12 mouse cellular contexts compared by ENCODE assay signal in the genomic region with DNA sequence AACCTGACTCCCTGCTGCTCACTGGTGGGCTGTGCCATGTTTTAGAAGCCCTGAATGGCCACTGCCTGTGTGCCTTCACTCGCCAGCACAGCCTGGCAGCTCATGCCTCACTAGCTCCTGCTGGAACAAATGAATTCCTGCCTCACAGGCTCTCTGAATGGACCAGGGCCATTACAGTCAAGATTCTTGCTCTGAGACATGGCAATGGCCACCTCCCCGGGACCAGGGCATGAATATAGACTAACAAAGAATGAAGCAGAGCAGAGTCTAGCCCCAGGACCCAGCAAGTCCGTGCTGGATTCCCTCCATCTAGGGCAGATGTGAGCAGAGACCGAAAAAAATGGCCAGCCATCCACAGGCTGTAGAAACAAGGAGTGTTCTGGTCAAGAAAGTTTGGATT. TPM values are rescaled to one million over a fixed set of nuclear protein-coding genes. Genes with fewer than 3 reads are reported as not detected.
A peak's percentile ranks its signal among the peaks of the same experiment; 100 is the strongest.
DNase-seq lines count a peak whose midpoint lies in the region; ATAC-seq and TF ChIP-seq lines count a peak whose summit lies in the region.
"Had no signal": no experiment of that assay in that cellular context is flagged by ENCODE, and none has a peak within 500 bp of the region (broad histone marks: within the 10 kb centered on the region; RNA-seq: fewer than 3 reads in every experiment).

No protein-coding gene starts in this region.

- DNase-seq in left cerebral cortex, postnatal 4 days: peak; percentile 34
- DNase-seq in left cerebral cortex, adult 8-10 months (ENCODE audit: low spot score in 2 of 2): no peak
- no peak for DNase-seq in embryonic facial prominence, embryonic 14.5 days (ENCODE audit: low spot score)
- peak; percentile 45 for DNase-seq in midbrain, postnatal 0 days (ENCODE audit: low spot score)
- DNase-seq in frontal cortex, postnatal 14 days (ENCODE audit: low spot score in 2 of 2): no peak
- no peak for DNase-seq in B cell, adult 2 months
- DNase-seq: adrenal gland, postnatal 36 days; cerebellum, adult 9-11 months; heart, adult 18-20 months; kidney, postnatal 4 days; lung, embryonic 14.5 days had no signal

- H3K4me1 ChIP-seq in embryonic facial prominence, embryonic 14.5 days (ENCODE audit: control insufficient read depth, insufficient read depth, low read length): no peaks in the 10 kb centered on the region; the same call in 1 of the 2 replicates
- peaks cover 28% of the 10 kb centered on the region for H3K4me1 ChIP-seq in hindbrain, embryonic 13.5 days (replicated peaks)
- no peaks in the 10 kb centered on the region for H3K4me1 ChIP-seq in midbrain, postnatal 0 days (ENCODE audit: insufficient read depth, low read length)

- ATAC-seq in embryonic facial prominence, embryonic 14.5 days (ENCODE audit: low read depth): 0 out of 2 replicates have a peak, but pooled peaks have one; percentile 9
- ATAC-seq in hindbrain, embryonic 13.5 days (ENCODE audit: low FRiP score): peak; percentile 62
- ATAC-seq in midbrain, postnatal 0 days (ENCODE audit: low FRiP score): no peak

- no peaks in the 10 kb centered on the region for H3K27me3 ChIP-seq in embryonic facial prominence, embryonic 14.5 days (replicated peaks; ENCODE audit: control insufficient read depth, insufficient read depth, low read length)
- H3K27me3 ChIP-seq in hindbrain, embryonic 13.5 days: no peaks in the 10 kb centered on the region
- H3K27me3 ChIP-seq in midbrain, postnatal 0 days (ENCODE audit: insufficient read depth, low read length): no peaks in the 10 kb centered on the region

- H3K9ac ChIP-seq in embryonic facial prominence, embryonic 14.5 days (ENCODE audit: low read depth, low read length): no peak overlapping the region
- H3K9ac ChIP-seq in hindbrain, embryonic 13.5 days: no peak overlapping the region
- H3K9ac ChIP-seq in midbrain, postnatal 0 days (replicated peaks; ENCODE audit: low read length, poor library complexity, severe bottlenecking): no peak overlapping the region
- H3K9ac ChIP-seq: lung, embryonic 14.5 days had no signal

- no peak for TF ChIP-seq CTCF in midbrain, postnatal 0 days (IDR thresholded peaks at IDR 0.05)

- 37% methylated on average over 4 of the region's 4 CpGs for WGBS in embryonic facial prominence, embryonic 14.5 days
- WGBS in hindbrain, embryonic 13.5 days: 33% methylated on average over 4 of the region's 4 CpGs
- WGBS in midbrain, postnatal 0 days: 39% methylated on average over 4 of the region's 4 CpGs

- no peak overlapping the region for H3K4me2 ChIP-seq in embryonic facial prominence, embryonic 14.5 days (ENCODE audit: low read depth, low read length)
- no peak overlapping the region for H3K4me2 ChIP-seq in hindbrain, embryonic 13.5 days
- no peak overlapping the region for H3K4me2 ChIP-seq in midbrain, postnatal 0 days (ENCODE audit: low read depth, low read length, poor library complexity, severe bottlenecking)
- H3K4me2 ChIP-seq: lung, embryonic 14.5 days had no signal

- H3K4me3 ChIP-seq in embryonic facial prominence, embryonic 14.5 days (ENCODE audit: low read depth, low read length): no peak overlapping the region
- H3K4me3 ChIP-seq in hindbrain, embryonic 13.5 days: no peak overlapping the region
- H3K4me3 ChIP-seq in midbrain, postnatal 0 days (ENCODE audit: low read depth, low read length): no peak overlapping the region

- no peaks in the 10 kb centered on the region for H3K36me3 ChIP-seq in embryonic facial prominence, embryonic 14.5 days (ENCODE audit: control insufficient read depth, insufficient read depth, low read length)
- H3K36me3 ChIP-seq in hindbrain, embryonic 13.5 days: 0 out of 2 replicates have a peak, but pooled peaks cover 3% of the 10 kb centered on the region
- H3K36me3 ChIP-seq in midbrain, postnatal 0 days (ENCODE audit: insufficient read depth, low read length): peaks cover 3% of the 10 kb centered on the region; the same call in 1 of the 2 replicates

- H3K9me3 ChIP-seq in embryonic facial prominence, embryonic 14.5 days (ENCODE audit: control insufficient read depth, low read length): no peaks in the 10 kb centered on the region
- no peaks in the 10 kb centered on the region for H3K9me3 ChIP-seq in hindbrain, embryonic 13.5 days
- no peaks in the 10 kb centered on the region for H3K9me3 ChIP-seq in midbrain, postnatal 0 days (ENCODE audit: low read length)

- no peak overlapping the region for H3K27ac ChIP-seq in embryonic facial prominence, embryonic 14.5 days (replicated peaks; ENCODE audit: low read depth, low read length)
- H3K27ac ChIP-seq in hindbrain, embryonic 13.5 days: peak overlapping the region; percentile 53
- no peak overlapping the region for H3K27ac ChIP-seq in midbrain, postnatal 0 days (ENCODE audit: low read depth, low read length)

- intact Hi-C loops in left cerebral cortex, postnatal 4 days (cut with DNase I): no loop called here

RNA-seq across cellular contexts. Expression of a gene that starts 51.8 kb away (rescaled TPM):
- 1 to 10 TPM; 2.2 to 2.5 TPM for total RNA-seq in left cerebral cortex, postnatal 4 days (2021)
- total RNA-seq in left cerebral cortex, adult 8-10 months (2022): 1 to 10 TPM; 2.4 to 3.3 (median 2.8) TPM
- 1.1 and 1.6 TPM in 2 replicates for polyA plus RNA-seq in embryonic facial prominence, embryonic 14.5 days (2014; fragmentation: Nextera tagmentation; extraction: Ambion mirVana)
- polyA plus RNA-seq in hindbrain, embryonic 13.5 days (2015; fragmentation: Nextera tagmentation; extraction: Ambion mirVana): 0.98 and 1.2 TPM in 2 replicates
- total RNA-seq in midbrain, postnatal 0 days (2014; rRNA removed): 1.6 and 1.9 TPM in 2 replicates
- polyA plus RNA-seq in midbrain, postnatal 0 days (2015; fragmentation: Nextera tagmentation; extraction: Ambion mirVana): 1.0 TPM in 2 replicates

Comparison
In these comparisons a context has a peak if more than half of its experiments do, and no peak if none do; other contexts are left out.
1. DNase-seq: peak in left cerebral cortex, postnatal 4 days (single experiment) and midbrain, postnatal 0 days (single experiment); none in left cerebral cortex, adult 8-10 months (0 of 2), embryonic facial prominence, embryonic 14.5 days (single experiment), frontal cortex, postnatal 14 days (0 of 2) and B cell, adult 2 months (0 of 2).